Mouse (Mus musculus) spleen, postnatal 10 days (tissue): Measurements from ENCODE around the gene Sox9.

Experiments used
- DNase-seq, 2 experiments: peaks; one replicate each; pipeline ENCODE4 v3.0.0; 2021 to 2022; ENCODE audit warnings: low spot score in 2 of 2

Sox9 gene

DNA sequence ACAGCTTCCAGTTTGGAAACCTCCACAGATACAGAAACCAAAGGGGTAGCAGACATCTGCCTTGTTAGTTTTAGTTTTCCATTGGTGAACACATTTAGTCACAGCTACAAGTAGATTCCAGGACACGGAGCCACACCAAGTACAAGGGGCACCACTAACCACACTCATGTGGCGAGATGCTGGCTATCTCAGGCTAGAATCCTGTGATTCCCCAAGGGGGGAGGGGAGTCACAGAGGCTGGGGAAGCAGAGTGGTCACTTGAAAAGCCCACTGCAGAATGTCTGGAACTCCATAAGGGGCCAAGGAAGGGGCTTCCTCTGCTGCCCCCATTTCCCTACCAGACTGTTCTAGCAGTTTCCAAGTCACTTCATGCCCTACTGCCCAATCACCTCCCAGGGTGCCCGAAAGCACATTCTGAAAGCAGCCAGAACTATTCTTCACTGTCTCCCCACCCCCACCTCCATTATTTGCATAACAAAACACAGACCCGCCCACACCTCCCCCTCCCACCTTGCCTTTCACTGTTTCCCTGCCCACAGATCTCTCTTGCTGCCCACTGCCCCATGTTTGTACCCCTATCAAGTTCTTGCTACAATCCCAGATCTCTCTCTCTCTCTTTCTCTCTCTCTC, 19.3 kb downstream of the Sox9 start:
- DNase-seq, result no peak

- DNase-seq, result no peak
Observed at GRCm38 (mm10) chr11:112807838-112808506, 25.9 kb downstream of the Sox9 start.

DNA sequence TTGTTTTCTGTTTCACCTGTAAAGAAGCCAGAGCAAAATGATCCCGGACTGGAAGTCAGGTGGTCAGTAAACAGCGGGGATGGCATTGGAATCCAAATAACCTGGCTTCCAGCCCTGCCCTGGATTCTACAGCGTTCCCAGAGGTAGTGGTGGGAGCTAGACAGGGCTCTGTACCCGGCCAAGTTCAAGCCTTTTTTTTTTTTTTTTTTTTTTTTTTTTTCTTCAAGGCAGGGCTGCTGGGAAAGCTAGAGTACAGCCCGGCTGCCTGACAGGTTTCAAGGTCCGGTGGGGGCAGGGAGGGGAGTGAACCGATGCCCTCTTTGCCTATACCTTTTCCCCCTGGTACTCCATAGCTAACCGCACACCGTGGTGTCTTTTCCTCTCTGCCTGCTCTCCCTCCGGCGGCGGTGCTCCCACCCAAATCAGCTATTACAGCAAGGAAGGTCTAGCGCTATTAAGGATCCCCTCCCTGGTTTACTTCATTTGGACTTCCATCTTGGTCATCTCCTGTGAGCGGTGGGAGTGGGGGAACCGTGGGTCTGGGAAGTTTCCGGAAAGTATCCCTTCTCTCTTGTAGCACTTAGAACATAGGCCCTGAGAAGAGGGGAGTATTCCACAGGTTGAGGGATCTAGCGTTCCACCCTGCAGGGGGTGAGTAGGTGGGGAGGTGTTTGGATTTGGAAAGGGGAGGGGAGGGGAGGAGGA, 28.6 kb downstream of the Sox9 start:
- DNase-seq, result no peak

- no peak for DNase-seq
Observed at GRCm38 (mm10) chr11:112811152-112811871, 29.3 kb downstream of the Sox9 start.

- DNase-seq, result no peak
Observed at GRCm38 (mm10) chr11:112817829-112818650, 36.0 kb downstream of the Sox9 start.

DNA sequence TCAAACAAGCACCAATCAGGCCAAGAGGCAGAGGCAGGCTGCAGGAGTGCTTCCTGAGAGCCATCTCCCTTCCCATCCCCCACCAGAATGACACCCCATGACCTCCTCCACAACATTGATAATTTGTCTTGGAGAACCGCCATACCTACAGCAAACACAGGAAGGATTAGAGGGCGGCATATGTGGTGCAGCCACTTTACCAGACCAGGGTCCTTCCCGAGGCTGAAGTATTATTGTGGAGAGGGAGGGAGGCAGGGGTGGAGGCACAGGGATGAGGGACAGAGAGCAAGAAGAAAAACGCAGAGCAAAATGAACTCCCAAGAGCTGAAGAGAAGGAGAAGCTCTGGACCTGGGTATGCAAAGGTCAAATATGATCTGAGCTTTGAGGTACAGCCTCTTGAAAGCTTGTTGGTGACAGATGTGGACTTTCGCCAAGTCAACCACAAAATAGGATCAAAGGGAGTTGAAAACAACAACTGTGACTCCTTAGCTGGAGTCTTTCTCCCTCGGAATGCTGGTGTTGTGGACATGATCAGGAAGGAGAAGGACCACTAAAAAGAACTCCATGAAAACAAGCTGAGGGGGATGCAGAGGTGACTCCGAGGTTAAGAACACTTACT, 36.7 kb downstream of the Sox9 start:
- no peak for DNase-seq

DNA sequence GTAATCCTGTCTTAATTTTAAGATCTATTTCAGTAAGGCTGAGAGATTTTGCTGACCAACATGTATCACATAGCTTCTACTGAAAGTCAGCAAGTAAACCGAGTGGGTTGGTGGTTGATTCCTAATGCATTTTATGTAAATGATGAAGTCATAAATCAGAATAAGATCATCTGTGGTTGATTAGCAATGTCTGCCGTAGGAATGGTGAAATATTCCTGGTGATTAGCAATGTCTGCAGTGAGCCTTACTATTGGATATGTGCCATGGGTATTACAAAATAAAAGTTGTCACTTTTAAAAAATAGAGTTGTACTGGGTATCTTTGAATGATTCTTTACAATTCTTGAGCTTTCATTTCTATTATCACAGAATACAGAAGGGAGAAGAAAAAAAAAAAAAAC, 39.5 kb downstream of the Sox9 start:
- no peak for DNase-seq

- DNase-seq, result no peak
Observed at GRCm38 (mm10) chr11:112824146-112824545, 42.1 kb downstream of the Sox9 start.

DNA sequence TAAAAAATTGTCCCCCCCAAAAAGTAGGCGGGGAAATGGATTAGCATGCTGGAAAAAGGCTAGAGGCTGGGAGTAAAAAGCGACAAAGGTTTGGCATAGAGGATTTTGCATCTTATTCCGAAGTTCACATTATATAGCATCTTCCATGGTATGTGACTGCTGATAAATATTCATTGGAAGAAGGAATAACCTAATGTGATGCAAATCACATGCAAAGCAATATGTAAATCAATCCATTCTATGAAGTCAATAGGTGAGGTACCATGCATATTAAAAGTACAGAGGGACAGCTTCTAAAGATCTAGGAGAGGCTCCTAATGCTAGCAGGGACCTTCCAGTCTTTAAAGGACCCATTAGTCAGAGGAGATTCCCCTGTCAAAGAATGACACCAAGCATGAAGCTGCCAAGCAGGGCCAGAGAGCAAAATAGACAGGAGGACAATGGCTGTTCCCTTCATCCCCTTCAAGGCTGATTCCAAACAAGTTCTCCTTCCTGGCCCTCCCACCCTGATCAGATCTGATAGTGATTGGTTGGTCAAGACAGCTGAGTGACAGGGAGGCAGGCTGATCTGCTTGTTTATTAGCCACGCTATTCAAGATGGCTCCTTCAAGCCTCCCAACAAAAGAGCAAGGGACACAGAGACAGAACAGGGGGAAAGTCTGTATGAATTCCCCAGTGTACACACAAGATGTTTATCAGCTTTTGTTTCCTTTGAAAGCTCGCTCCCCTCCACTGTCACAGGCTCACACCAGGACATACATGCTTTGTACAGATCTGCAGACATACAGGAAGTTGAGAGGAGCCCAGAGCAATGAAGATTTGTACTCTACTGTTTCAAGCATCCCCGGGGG, 44.4 kb downstream of the Sox9 start:
- no peak for DNase-seq

- no peak for DNase-seq
Observed at GRCm38 (mm10) chr11:112827044-112827347, 45.0 kb downstream of the Sox9 start.

- DNase-seq, result no peak
Observed at GRCm38 (mm10) chr11:112828553-112829287, 46.7 kb downstream of the Sox9 start.

DNA sequence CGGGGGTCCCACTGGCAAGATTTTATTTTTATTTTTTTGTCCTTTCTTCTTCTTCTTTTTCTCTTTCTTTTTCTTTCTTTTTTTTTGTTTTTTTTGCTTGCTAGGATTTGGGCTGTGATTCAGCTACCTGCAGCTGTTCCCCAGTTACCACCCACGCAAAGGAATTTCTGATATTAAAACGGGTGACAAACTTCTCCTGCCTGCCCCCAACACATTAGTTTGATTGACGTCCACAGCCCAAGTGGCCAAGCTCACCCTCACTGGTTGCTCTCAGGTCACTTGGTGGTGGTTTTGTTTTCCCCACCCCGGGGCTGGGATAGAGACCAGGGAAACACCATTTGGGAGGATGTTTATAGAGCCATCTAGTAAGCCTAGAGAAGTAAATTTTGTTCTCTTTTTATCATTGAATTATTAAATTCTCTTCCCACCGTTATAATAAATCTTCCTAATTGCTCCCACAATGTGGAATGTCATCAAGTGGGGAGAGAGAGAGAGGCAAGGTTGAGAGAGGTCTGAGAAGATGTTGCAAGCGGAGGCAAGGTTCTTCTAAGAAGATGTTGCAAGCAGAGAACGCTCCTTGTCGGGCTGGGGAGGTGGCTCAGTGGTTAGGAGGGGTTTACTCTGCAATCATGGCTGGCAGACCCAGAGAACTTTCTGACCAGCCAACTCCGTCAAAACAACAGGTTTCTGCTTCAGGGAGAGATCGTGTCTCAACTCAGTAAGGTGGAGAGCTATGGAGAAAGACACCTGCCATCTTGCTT, 52.4 kb downstream of the Sox9 start:
- no peak for DNase-seq

DNA sequence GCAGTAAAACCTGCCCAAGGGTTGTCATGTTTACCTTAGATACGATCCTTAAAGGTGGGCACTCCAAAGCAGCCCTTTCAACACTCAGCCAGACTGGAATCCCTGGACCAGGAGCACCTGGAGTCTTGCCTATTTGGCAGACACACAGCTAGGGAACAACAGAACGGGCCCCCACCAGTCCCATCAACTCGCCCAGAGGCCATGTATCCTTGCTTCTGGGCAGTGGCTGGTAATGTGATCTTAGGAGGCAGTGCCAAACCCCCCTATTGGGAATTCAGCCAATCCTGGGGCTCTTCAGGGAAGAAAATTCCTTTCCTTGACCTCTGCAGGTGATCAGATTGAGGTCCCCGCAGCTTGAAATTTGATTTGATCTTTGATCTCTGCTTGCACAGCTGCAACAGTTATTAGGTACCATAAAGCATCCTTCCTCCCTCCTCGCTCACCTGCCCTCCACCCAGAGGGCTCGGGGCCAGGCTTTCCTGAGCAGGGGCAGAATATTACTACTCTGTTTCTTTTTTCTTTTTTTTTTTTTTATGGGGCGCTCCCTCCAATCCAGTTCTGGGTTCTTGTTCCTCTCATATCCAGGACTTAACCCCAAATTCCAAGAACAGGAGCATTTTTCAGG, 53.6 kb downstream of the Sox9 start:
- no peak for DNase-seq
